In the genomic region with DNA sequence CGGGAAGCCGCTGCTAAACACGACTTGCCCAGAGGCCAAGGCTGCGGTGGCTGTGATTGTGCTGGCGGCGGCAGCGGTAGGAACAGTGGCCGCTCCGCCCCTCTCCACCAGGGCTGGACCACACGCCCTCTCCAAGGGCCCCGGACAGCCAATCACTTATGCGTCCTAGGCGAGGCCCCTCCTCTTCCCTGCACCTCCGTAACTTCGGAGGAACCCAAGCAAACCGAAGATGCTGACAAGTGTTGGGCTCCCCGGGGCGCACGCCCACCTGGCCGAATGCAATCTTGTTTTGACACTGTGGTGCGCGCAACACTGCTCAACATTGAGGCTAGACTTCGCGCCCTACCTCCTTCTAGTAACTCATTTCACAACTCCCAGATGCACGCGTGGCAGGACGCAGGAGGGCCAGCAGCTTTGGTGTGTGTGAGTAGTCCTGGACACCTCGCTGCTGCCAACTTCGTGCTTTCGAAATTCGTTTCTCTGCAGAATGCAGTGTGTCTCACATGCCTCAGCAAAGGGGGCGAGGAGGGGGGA, we compare ENCODE assay signal across 8 mouse cellular contexts. TPM values are rescaled to one million over a fixed set of nuclear protein-coding genes. Genes with fewer than 3 reads are reported as not detected.
A peak's percentile ranks its signal among the peaks of the same experiment; 100 is the strongest.
DNase-seq lines count a peak whose midpoint lies in the region; ATAC-seq lines count a peak whose summit lies in the region.

A gene (minus strand): TSS at position 25 of the 534 bp plus-strand sequence.

- H3K27me3 ChIP-seq in forebrain, embryonic 15.5 days, result peaks cover 29% of the 10 kb centered on the region

- H3K4me3 ChIP-seq in forebrain, embryonic 15.5 days, result peak within 1 kb of the TSS; percentile 42

- DNase-seq in CD8-positive naive resting alpha-beta T cell, adult 2 months (ENCODE audit: low read depth in 2 of 2, low spot score in 2 of 2), result peak; percentile 1 to 2
- peak; percentile 81 for DNase-seq in adrenal gland, postnatal 14 days
- DNase-seq in heart, postnatal 4 days, result peak; percentile 72
- DNase-seq in kidney, postnatal 4 days, result peak; percentile 71 to 81
- DNase-seq in lung, postnatal 36 days, result peak; percentile 58
- peak; percentile 84 for DNase-seq in retina, postnatal 1 day
- no peak for DNase-seq in cerebellum, postnatal 36 days

- H3K36me3 ChIP-seq in forebrain, embryonic 15.5 days, result 0 out of 2 replicates have a peak, but pooled peaks cover 3% of the 10 kb centered on the region

- ATAC-seq in forebrain, embryonic 15.5 days (replicated peaks), result peak; percentile 89

- peaks cover 24% of the 10 kb centered on the region for H3K4me1 ChIP-seq in forebrain, embryonic 15.5 days

- WGBS in forebrain, embryonic 15.5 days, result under 1% methylated on average over 32 of the region's 32 CpGs

- no peaks in the 10 kb centered on the region for H3K9me3 ChIP-seq in forebrain, embryonic 15.5 days

- H3K9ac ChIP-seq in forebrain, embryonic 15.5 days (replicated peaks), result peak within 1 kb of the TSS; percentile 45

- peak within 1 kb of the TSS; percentile 75 for H3K4me2 ChIP-seq in forebrain, embryonic 15.5 days (replicated peaks)

- no peak within 1 kb of the TSS for H3K27ac ChIP-seq in forebrain, embryonic 15.5 days (replicated peaks)

RNA-seq across cellular contexts. Expression of the gene that starts here (rescaled TPM):
- total RNA-seq in adrenal gland, postnatal 14 days (2021), result 0.49 TPM in 1 of 2 replicates, not detected in the other
- 0.77 and 0.85 TPM in 2 replicates for polyA plus RNA-seq in forebrain, embryonic 15.5 days (2015; fragmentation: Nextera tagmentation; extraction: Ambion mirVana)
- 1 to 10 TPM; 2.3 to 2.4 TPM for total RNA-seq in heart, postnatal 4 days (2021)

Comparison
In these comparisons a context has a peak if more than half of its experiments do, and no peak if none do; other contexts are left out.
1. Peak in DNase-seq in adrenal gland, postnatal 14 days; RNA of the gene not detected or under 1 TPM.
2. Peak in ATAC-seq, H3K4me3 ChIP-seq, H3K9ac ChIP-seq and H3K4me2 ChIP-seq in forebrain, embryonic 15.5 days; RNA of the gene not detected or under 1 TPM.
3. DNase-seq: peak in CD8-positive naive resting alpha-beta T cell, adult 2 months (2 of 2), heart, postnatal 4 days (single experiment), kidney, postnatal 4 days (2 of 2), lung, postnatal 36 days (single experiment) and retina, postnatal 1 day (single experiment); none in cerebellum, postnatal 36 days (0 of 2).